Comparison of ENCODE assay signal across 8 mouse cellular contexts in genomic region chr1:166047505-166048170, GRCm38 (mm10). TPM values are rescaled to one million over a fixed set of nuclear protein-coding genes. Genes with fewer than 3 reads are reported as not detected.
DNase-seq lines count a peak whose midpoint lies in the region; ATAC-seq and TF ChIP-seq lines count a peak whose summit lies in the region.

No protein-coding gene starts in this region.

- H3K27ac ChIP-seq in kidney, embryonic 14.5 days (ENCODE audit: low read depth, low read length) = no peak overlapping the region
- H3K27ac ChIP-seq in forebrain, embryonic 16.5 days (ENCODE audit: low read length) = no peak overlapping the region
- H3K27ac ChIP-seq in limb, embryonic 13.5 days = 0 out of 2 replicates have a peak overlapping the region, but pooled peaks have one; percentile 61

- H3K27me3 ChIP-seq in kidney, embryonic 14.5 days (ENCODE audit: control insufficient read depth, insufficient read depth, low read length) = peaks cover 10% of the 10 kb centered on the region; the same call in 1 of the 2 replicates
- H3K27me3 ChIP-seq in forebrain, embryonic 16.5 days (replicated peaks; ENCODE audit: control insufficient read depth, insufficient read depth, low read length) = peaks cover 7% of the 10 kb centered on the region; the same call in 1 of the 2 replicates
- peaks cover 19% of the 10 kb centered on the region for H3K27me3 ChIP-seq in limb, embryonic 13.5 days
- H3K27me3 ChIP-seq in myocyte (ENCODE audit: control insufficient read depth, insufficient read depth, insufficient read length) = no peaks in the 10 kb centered on the region

- H3K9me3 ChIP-seq in kidney, embryonic 14.5 days (ENCODE audit: control insufficient read depth, low read length) = no peaks in the 10 kb centered on the region
- no peaks in the 10 kb centered on the region for H3K9me3 ChIP-seq in forebrain, embryonic 16.5 days (ENCODE audit: control insufficient read depth, low read length)
- no peaks in the 10 kb centered on the region for H3K9me3 ChIP-seq in limb, embryonic 13.5 days

- H3K79me2 ChIP-seq in myocyte (ENCODE audit: control insufficient read depth, insufficient read depth) = no peaks in the 10 kb centered on the region

- H3K36me3 ChIP-seq in kidney, embryonic 14.5 days (ENCODE audit: control insufficient read depth, insufficient read depth, low read length) = no peaks in the 10 kb centered on the region
- no peaks in the 10 kb centered on the region for H3K36me3 ChIP-seq in forebrain, embryonic 16.5 days (ENCODE audit: control insufficient read depth, insufficient read depth)
- H3K36me3 ChIP-seq in limb, embryonic 13.5 days = no peaks in the 10 kb centered on the region
- no peaks in the 10 kb centered on the region for H3K36me3 ChIP-seq in myocyte (ENCODE audit: control insufficient read depth, insufficient read depth)

- DNase-seq in kidney, postnatal 14 days = no peak
- DNase-seq in MN1 (ENCODE audit: low spot score) = peak; percentile 22
- DNase-seq in gastrocnemius, adult 8-10 months (ENCODE audit: low spot score in 2 of 2) = no peak
- DNase-seq in layer of hippocampus, adult 9-11 months = no peak

- no peak for TF ChIP-seq POLR2A in myocyte (IDR thresholded peaks at IDR 0.05; ENCODE audit: insufficient read length, low read depth)

- peak overlapping the region; percentile 6 for H3ac ChIP-seq in myocyte (ENCODE audit: control insufficient read depth, insufficient read length)

- 0 out of 2 replicates have a peak, but pooled peaks cover 10% of the 10 kb centered on the region for H3K4me1 ChIP-seq in kidney, embryonic 14.5 days (ENCODE audit: control insufficient read depth, insufficient read depth, low read length)
- peaks cover 27% of the 10 kb centered on the region for H3K4me1 ChIP-seq in forebrain, embryonic 16.5 days (replicated peaks; ENCODE audit: control insufficient read depth, insufficient read depth, low read length)
- peaks cover 59% of the 10 kb centered on the region for H3K4me1 ChIP-seq in limb, embryonic 13.5 days

- H3K4me3 ChIP-seq in kidney, embryonic 14.5 days (ENCODE audit: low read length) = peak overlapping the region; percentile 42
- H3K4me3 ChIP-seq in forebrain, embryonic 16.5 days (replicated peaks; ENCODE audit: low read length) = peak overlapping the region; percentile 49
- H3K4me3 ChIP-seq in limb, embryonic 13.5 days = peak overlapping the region; percentile 48
- H3K4me3 ChIP-seq in myocyte = peak overlapping the region; percentile 51

- 8% methylated on average over 25 of the region's 25 CpGs for WGBS in kidney, embryonic 14.5 days
- 7% methylated on average over 25 of the region's 25 CpGs for WGBS in forebrain, embryonic 16.5 days
- 5% methylated on average over 25 of the region's 25 CpGs for WGBS in limb, embryonic 13.5 days

- no peak overlapping the region for H3K9ac ChIP-seq in kidney, embryonic 14.5 days (ENCODE audit: low read depth, low read length)
- peak overlapping the region; percentile 52; the same call in 1 of the 2 replicates for H3K9ac ChIP-seq in forebrain, embryonic 16.5 days (replicated peaks; ENCODE audit: low read depth, low read length)
- H3K9ac ChIP-seq in limb, embryonic 13.5 days = peak overlapping the region; percentile 59

- no peak for ATAC-seq in kidney, embryonic 14.5 days (ENCODE audit: low FRiP score, low TSS enrichment)
- ATAC-seq in forebrain, embryonic 16.5 days = no peak
- no peak for ATAC-seq in limb, embryonic 13.5 days (ENCODE audit: low FRiP score, low read depth)

- peak overlapping the region; percentile 56 for H3K4me2 ChIP-seq in kidney, embryonic 14.5 days (replicated peaks; ENCODE audit: low read depth, low read length)
- H3K4me2 ChIP-seq in forebrain, embryonic 16.5 days (ENCODE audit: low read length) = peak overlapping the region; percentile 67
- H3K4me2 ChIP-seq in limb, embryonic 13.5 days (replicated peaks) = peak overlapping the region; percentile 92
- peak overlapping the region; percentile 98 for H3K4me2 ChIP-seq in myocyte (ENCODE audit: low read depth)

TF ChIP-seq in myocyte, 11 proteins besides CTCF, POLR2A, EP300 and RAD21:
- TF ChIP-seq SRF (IDR thresholded peaks at IDR 0.05; ENCODE audit: control insufficient read depth, insufficient read length, low read depth) (no peak), POLR2AphosphoS2 (IDR thresholded peaks at IDR 0.05; ENCODE audit: insufficient read length, low read depth) (no peak), USF1 (IDR thresholded peaks at IDR 0.05; ENCODE audit: low read depth) (no peak), CEBPB (IDR thresholded peaks at IDR 0.05; ENCODE audit: insufficient read depth, poor library complexity, severe bottlenecking) (no peak), MYOD1 (IDR thresholded peaks at IDR 0.05; ENCODE audit: control insufficient read depth in 1 of 3, insufficient read length in 2 of 3, low read depth in 2 of 3) (no peak), MAX (IDR thresholded peaks at IDR 0.05; ENCODE audit: low read depth) (no peak), TCF3 (IDR thresholded peaks at IDR 0.05; ENCODE audit: insufficient read length, low read depth) (no peak), E2F4 (IDR thresholded peaks at IDR 0.05; ENCODE audit: insufficient read depth) (no peak), MYOG (IDR thresholded peaks at IDR 0.05; ENCODE audit: control insufficient read depth in 1 of 3, insufficient read depth in 1 of 3, insufficient read length in 2 of 3, low read depth in 2 of 3) (no peak), TCF12 (IDR thresholded peaks at IDR 0.05; ENCODE audit: insufficient read depth, poor library complexity, severe bottlenecking) (no peak), REST (IDR thresholded peaks at IDR 0.05; ENCODE audit: insufficient read depth, insufficient read length) (no peak)

RNA-seq across cellular contexts. Expression of gene Pou2f1, which starts 45.2 kb away (rescaled TPM):
- 25.4 and 32.6 TPM in 2 replicates for polyA plus RNA-seq in kidney, embryonic 14.5 days (2014; fragmentation: Nextera tagmentation; extraction: Ambion mirVana)
- 22.7 and 22.9 TPM in 2 replicates for polyA plus RNA-seq in forebrain, embryonic 16.5 days (2015; fragmentation: Nextera tagmentation; extraction: Ambion mirVana)
- polyA plus RNA-seq in limb, embryonic 13.5 days (2015; fragmentation: Nextera tagmentation; extraction: Ambion mirVana) = 15.3 and 15.9 TPM in 2 replicates
- 2.1 TPM for polyA plus RNA-seq in myocyte (2012; fragmentation: generic; extraction: Trizol)
- total RNA-seq in gastrocnemius, adult 8-10 months (2022) = 1 to 10 TPM; 7.4 to 8.9 (median 7.9) TPM
